Mouse (Mus musculus) spleen, adult 2 months (tissue): ENCODE measurements around the gene Gpsm2. TPM values are rescaled to one million over a fixed set of nuclear protein-coding genes. Genes with fewer than 3 reads are reported as not detected.

Experiments
- DNase-seq, 2 experiments: peaks; one replicate each; pipeline versions ENCODE4 v3.0.0 to v3.0.0-alpha.2; 2012 to 2021; ENCODE audit warnings: low spot score in 2 of 2, low read depth in 1 of 2
- H3K27ac ChIP-seq: fragments of 200-500 bp; 2 replicates; pipeline ENCODE4 v1.5.1; 2012; ENCODE audit warnings: low read length, inconsistent platforms; ENCODE audit not compliant: insufficient read depth
- H3K27me3 ChIP-seq: fragments of 200-500 bp; 2 replicates; pipeline ENCODE4 v1.6.1; 2012; ENCODE audit warnings: mild to moderate bottlenecking, moderate library complexity, low read length, inconsistent platforms; ENCODE audit not compliant: control insufficient read depth, insufficient read depth
- H3K36me3 ChIP-seq: fragments of 200-500 bp; 2 replicates; pipeline ENCODE4 v1.6.1; 2012; ENCODE audit warnings: mild to moderate bottlenecking, low read length, inconsistent platforms; ENCODE audit not compliant: control insufficient read depth, insufficient read depth
- H3K4me1 ChIP-seq: fragments of 200-500 bp; 2 replicates; pipeline ENCODE4 v1.6.1; 2011; ENCODE audit warnings: inconsistent platforms; ENCODE audit not compliant: control insufficient read depth, insufficient read depth, insufficient read length
- H3K4me3 ChIP-seq: fragments of 200-500 bp; 2 replicates; pipeline ENCODE4 v1.5.1; 2011; ENCODE audit warnings: mild to moderate bottlenecking, inconsistent platforms; ENCODE audit not compliant: insufficient read depth, insufficient read length; ENCODE audit errors: extremely low read depth
- CTCF ChIP-seq: fragments of 200-500 bp; IDR thresholded peaks from 2 replicates; pipeline ENCODE4 v1.5.1; 2011; ENCODE audit warnings: mild to moderate bottlenecking, inconsistent platforms; ENCODE audit not compliant: insufficient read depth, insufficient read length, insufficient replicate concordance; ENCODE audit errors: extremely low read depth
- POLR2A ChIP-seq: fragments of 200-500 bp; IDR thresholded peaks from 2 replicates; pipeline ENCODE4 v1.6.1; 2011; ENCODE audit warnings: low read depth, low read length, inconsistent platforms
- WGBS: fragments of 180-500 bp; shearing (Covaris S2); methylation state at CpG from one replicate; pipeline ENCODE4 v1.1.7; 2018; 5-methylcytosine and 5-hydroxymethylcytosine counted together
- polyA plus RNA-seq: library from polyadenylated mRNA; depleted of rRNA; stranded (reverse); fragments of >200 nt; gene quantifications from 2 replicates; pipeline ENCODE4 v1.2.3, GENCODE M21; 2012

The Gpsm2 gene
- polyA plus RNA-seq, 1 experiment = 2.5 TPM

- WGBS = 37% methylated on average over 7 of the region's 7 CpGs
- TF ChIP-seq POLR2A (no peak), CTCF (no peak)
- Histone ChIP-seq H3K4me1 (no peaks in the 10 kb centered on the region), H3K27ac (no peak overlapping the region), H3K27me3 (no peaks in the 10 kb centered on the region), H3K36me3 (no peaks in the 10 kb centered on the region), H3K4me3 (no peak overlapping the region)
- no peak for DNase-seq
Measured at GRCm38 (mm10) chr3:108764976-108765375, 42.9 kb upstream of the Gpsm2 start.

- Histone ChIP-seq H3K4me1 (no peaks in the 10 kb centered on the region), H3K36me3 (no peaks in the 10 kb centered on the region), H3K27ac (no peak overlapping the region), H3K27me3 (no peaks in the 10 kb centered on the region), H3K4me3 (no peak overlapping the region)
- TF ChIP-seq POLR2A (no peak), CTCF (no peak)
- DNase-seq = no peak
- 80% methylated on average over 2 of the region's 2 CpGs for WGBS
Measured at GRCm38 (mm10) chr3:108763691-108764090, 41.6 kb upstream of the Gpsm2 start.

GRCm38 (mm10) chr3:108762597-108763111, 40.5 kb upstream of the Gpsm2 start:
- Histone ChIP-seq H3K36me3 (no peaks in the 10 kb centered on the region), H3K4me3 (no peak overlapping the region), H3K27ac (no peak overlapping the region), H3K27me3 (no peaks in the 10 kb centered on the region), H3K4me1 (no peaks in the 10 kb centered on the region)
- TF ChIP-seq POLR2A (no peak), CTCF (no peak)
- WGBS = 60% methylated on average over 7 of the region's 7 CpGs
- no peak for DNase-seq

GRCm38 (mm10) chr3:108759566-108760420, 37.7 kb upstream of the Gpsm2 start:
- Histone ChIP-seq H3K4me1 (no peaks in the 10 kb centered on the region), H3K27me3 (no peaks in the 10 kb centered on the region), H3K36me3 (no peaks in the 10 kb centered on the region), H3K27ac (no peak overlapping the region), H3K4me3 (no peak overlapping the region)
- TF ChIP-seq POLR2A (no peak), CTCF (no peak)
- no peak for DNase-seq
- 85% methylated on average over 11 of the region's 11 CpGs for WGBS

- Histone ChIP-seq H3K4me1 (no peaks in the 10 kb centered on the region), H3K27ac (no peak overlapping the region), H3K36me3 (no peaks in the 10 kb centered on the region), H3K27me3 (no peaks in the 10 kb centered on the region), H3K4me3 (no peak overlapping the region)
- no peak for DNase-seq
- TF ChIP-seq CTCF (no peak), POLR2A (no peak)
- 89% methylated on average over 9 of the region's 9 CpGs for WGBS
Measured at GRCm38 (mm10) chr3:108757570-108757969, 35.5 kb upstream of the Gpsm2 start.

GRCm38 (mm10) chr3:108756131-108756530, 34.0 kb upstream of the Gpsm2 start:
- TF ChIP-seq CTCF = no peak
- H3K27ac ChIP-seq = no peak overlapping the region
- no peak for DNase-seq
- 71% methylated on average over 1 of the region's 1 CpGs for WGBS
- H3K27me3 ChIP-seq = no peaks in the 10 kb centered on the region
- H3K36me3 ChIP-seq = no peaks in the 10 kb centered on the region
- no peaks in the 10 kb centered on the region for H3K4me1 ChIP-seq
- H3K4me3 ChIP-seq = no peak overlapping the region

- Histone ChIP-seq H3K4me3 (no peak overlapping the region), H3K4me1 (no peaks in the 10 kb centered on the region), H3K36me3 (no peaks in the 10 kb centered on the region), H3K27me3 (no peaks in the 10 kb centered on the region), H3K27ac (no peak overlapping the region)
- no peak for DNase-seq
- TF ChIP-seq POLR2A = no peak
- no peak for TF ChIP-seq CTCF
- 79% methylated on average over 2 of the region's 2 CpGs for WGBS
Measured at GRCm38 (mm10) chr3:108755542-108755941, 33.4 kb upstream of the Gpsm2 start.
